Mouse (Mus musculus) ES-E14 (cell line): ENCODE data around the gene Kansl1l.

Experiments
- CHD2 ChIP-seq: IDR thresholded peaks from 2 replicates; pipeline ENCODE4 v1.6.1; 2014; ENCODE audit warnings: mild to moderate bottlenecking, low read depth, low read length, inconsistent platforms
- MAFK ChIP-seq: IDR thresholded peaks from 2 replicates; pipeline ENCODE4 v1.6.1; 2014; ENCODE audit warnings: mild to moderate bottlenecking, low read depth, low read length, inconsistent platforms; ENCODE audit not compliant: insufficient read depth
- ZNF384 ChIP-seq: IDR thresholded peaks from 2 replicates; pipeline ENCODE4 v1.6.1; 2012; ENCODE audit warnings: low read depth, low read length, inconsistent platforms

- TF ChIP-seq ZNF384: no peak
- TF ChIP-seq MAFK: no peak
- no peak for TF ChIP-seq CHD2
Measured at GRCm38 (mm10) chr1:66862712-66863511, 45.5 kb upstream of the Kansl1l start, which contains the start of gene Acadl.
